ENCODE assay signal across 8 mouse cellular contexts in the genomic region with DNA sequence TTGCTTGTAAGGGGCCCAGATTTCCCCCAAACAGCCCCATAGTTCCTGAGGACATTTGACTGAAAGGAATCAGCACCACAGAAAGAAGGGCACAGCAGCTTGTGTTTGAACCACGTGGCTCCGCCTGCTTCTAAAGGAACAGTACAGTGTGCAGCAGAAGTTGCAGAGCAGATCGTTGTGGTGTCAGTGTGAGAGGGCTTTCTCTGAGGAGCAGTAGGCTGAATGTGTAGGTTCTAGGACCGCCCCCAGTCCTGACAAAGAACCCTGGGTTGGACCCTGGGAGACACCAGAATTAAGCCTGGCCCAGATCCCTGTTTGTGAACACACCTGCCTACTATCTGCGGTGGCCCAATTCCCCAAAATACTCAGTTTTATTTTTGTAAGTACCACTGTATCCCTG. TPM values are rescaled to one million over a fixed set of nuclear protein-coding genes. Genes with fewer than 3 reads are reported as not detected.
DNase-seq lines count a peak whose midpoint lies in the region; ATAC-seq and TF ChIP-seq lines count a peak whose summit lies in the region.

No protein-coding gene starts in this region.

- peaks cover 19% of the 10 kb centered on the region for H3K36me3 ChIP-seq in kidney, embryonic 14.5 days (ENCODE audit: control insufficient read depth, insufficient read depth, low read length)
- H3K36me3 ChIP-seq in E14TG2a.4 (ENCODE audit: insufficient read depth, low read length), result peaks cover 44% of the 10 kb centered on the region
- peaks cover 17% of the 10 kb centered on the region for H3K36me3 ChIP-seq in limb, embryonic 15.5 days

- H3K4me2 ChIP-seq in kidney, embryonic 14.5 days (replicated peaks; ENCODE audit: low read depth, low read length), result peak overlapping the region; percentile 89
- H3K4me2 ChIP-seq in limb, embryonic 15.5 days, result peak overlapping the region; percentile 88; the same call in 1 of the 2 replicates

- H3K4me3 ChIP-seq in kidney, embryonic 14.5 days (ENCODE audit: low read length), result peak overlapping the region; percentile 47; the same call in 1 of the 2 replicates
- H3K4me3 ChIP-seq in E14TG2a.4 (replicated peaks; ENCODE audit: low read length), result peak overlapping the region; percentile 87
- peak overlapping the region; percentile 70; the same call in 1 of the 2 replicates for H3K4me3 ChIP-seq in limb, embryonic 15.5 days

- H3K27me3 ChIP-seq in kidney, embryonic 14.5 days (ENCODE audit: control insufficient read depth, insufficient read depth, low read length), result no peaks in the 10 kb centered on the region
- H3K27me3 ChIP-seq in E14TG2a.4 (ENCODE audit: insufficient read depth, low read length), result no peaks in the 10 kb centered on the region
- no peaks in the 10 kb centered on the region for H3K27me3 ChIP-seq in limb, embryonic 15.5 days

- DNase-seq in kidney, postnatal 36 days, result no peak
- peak; percentile 54 for DNase-seq in R1 (ENCODE audit: low read depth, low spot score)
- DNase-seq in urinary bladder, postnatal 10 days (ENCODE audit: low spot score), result no peak
- no peak for DNase-seq in adrenal gland, postnatal 14 days

- TF ChIP-seq CTCF in E14TG2a.4 (conservative IDR thresholded peaks at IDR 0.05; ENCODE audit: low read length), result no peak

- H3K27ac ChIP-seq in kidney, embryonic 14.5 days (ENCODE audit: low read depth, low read length), result no peak overlapping the region
- H3K27ac ChIP-seq in limb, embryonic 15.5 days, result 0 out of 2 replicates have a peak overlapping the region, but pooled peaks have one; percentile 88

- ATAC-seq in kidney, embryonic 14.5 days (ENCODE audit: low FRiP score, low TSS enrichment), result no peak
- ATAC-seq in limb, embryonic 15.5 days (ENCODE audit: insufficient number of reproducible peaks, low FRiP score, low TSS enrichment, low read depth), result no peak
- no peak for ATAC-seq in megakaryocyte-erythroid progenitor cell, adult 5-6 weeks (replicated peaks; ENCODE audit: low FRiP score, low TSS enrichment, poor library complexity, severe bottlenecking)

- peaks cover 16% of the 10 kb centered on the region for H3K4me1 ChIP-seq in kidney, embryonic 14.5 days (ENCODE audit: control insufficient read depth, insufficient read depth, low read length)
- peaks cover 82% of the 10 kb centered on the region for H3K4me1 ChIP-seq in E14TG2a.4 (replicated peaks; ENCODE audit: low read depth, low read length)
- peaks cover 36% of the 10 kb centered on the region for H3K4me1 ChIP-seq in limb, embryonic 15.5 days

- 67% methylated on average over 5 of the region's 5 CpGs for WGBS in kidney, embryonic 14.5 days
- 58% methylated on average over 5 of the region's 5 CpGs for WGBS in limb, embryonic 15.5 days

- H3K9me3 ChIP-seq in kidney, embryonic 14.5 days (ENCODE audit: control insufficient read depth, low read length), result no peaks in the 10 kb centered on the region
- no peaks in the 10 kb centered on the region for H3K9me3 ChIP-seq in E14TG2a.4 (ENCODE audit: low read length)
- no peaks in the 10 kb centered on the region for H3K9me3 ChIP-seq in limb, embryonic 15.5 days

- peak overlapping the region; percentile 69; the same call in 1 of the 2 replicates for H3K9ac ChIP-seq in kidney, embryonic 14.5 days (ENCODE audit: low read depth, low read length)
- H3K9ac ChIP-seq in limb, embryonic 15.5 days, result no peak overlapping the region

RNA-seq across cellular contexts. Expression of a gene that starts 1.6 kb away (rescaled TPM):
- polyA plus RNA-seq in kidney, embryonic 14.5 days (2014; fragmentation: Nextera tagmentation; extraction: Ambion mirVana), result 12.9 and 19.7 TPM in 2 replicates
- 23.6 and 26.5 TPM in 2 replicates for polyA plus RNA-seq in limb, embryonic 15.5 days (2015; fragmentation: Nextera tagmentation; extraction: Ambion mirVana)
- 28.1 and 28.3 TPM in 2 replicates for total RNA-seq in adrenal gland, postnatal 14 days (2021)
- 23.4 and 29.5 TPM in 2 replicates for total RNA-seq in megakaryocyte-erythroid progenitor cell, adult 5-6 weeks (2014; fragmentation: Nextera tagmentation)
- total RNA-seq in megakaryocyte-erythroid progenitor cell, adult 5-6 weeks (2017), result 21.0 and 22.9 TPM in 2 replicates

RNA-seq across cellular contexts. Expression of a gene that starts 5.2 kb away (rescaled TPM):
- polyA plus RNA-seq in kidney, embryonic 14.5 days (2014; fragmentation: Nextera tagmentation; extraction: Ambion mirVana), result 32.6 and 34.7 TPM in 2 replicates
- 18.6 and 21.7 TPM in 2 replicates for polyA plus RNA-seq in limb, embryonic 15.5 days (2015; fragmentation: Nextera tagmentation; extraction: Ambion mirVana)
- total RNA-seq in adrenal gland, postnatal 14 days (2021), result 37.7 and 46.2 TPM in 2 replicates
- 83.0 and 94.4 TPM in 2 replicates for total RNA-seq in megakaryocyte-erythroid progenitor cell, adult 5-6 weeks (2014; fragmentation: Nextera tagmentation)
- total RNA-seq in megakaryocyte-erythroid progenitor cell, adult 5-6 weeks (2017), result 10.6 and 19.5 TPM in 2 replicates

RNA-seq across cellular contexts. Expression of a gene that starts 14.1 kb away (rescaled TPM):
- not detected in 2 replicates for polyA plus RNA-seq in kidney, embryonic 14.5 days (2014; fragmentation: Nextera tagmentation; extraction: Ambion mirVana)
- polyA plus RNA-seq in limb, embryonic 15.5 days (2015; fragmentation: Nextera tagmentation; extraction: Ambion mirVana), result not detected in 2 replicates
- total RNA-seq in adrenal gland, postnatal 14 days (2021), result 0.38 and 0.44 TPM in 2 replicates
- total RNA-seq in megakaryocyte-erythroid progenitor cell, adult 5-6 weeks (2014; fragmentation: Nextera tagmentation), result 1.0 TPM in 1 of 2 replicates, not detected in the other
- total RNA-seq in megakaryocyte-erythroid progenitor cell, adult 5-6 weeks (2017), result 0.85 TPM in 1 of 2 replicates, not detected in the other

RNA-seq across cellular contexts. Expression of a gene that starts 26.9 kb away (rescaled TPM):
- polyA plus RNA-seq in kidney, embryonic 14.5 days (2014; fragmentation: Nextera tagmentation; extraction: Ambion mirVana), result 6.2 and 10.0 TPM in 2 replicates
- polyA plus RNA-seq in limb, embryonic 15.5 days (2015; fragmentation: Nextera tagmentation; extraction: Ambion mirVana), result 4.3 and 4.4 TPM in 2 replicates
- 12.8 and 14.5 TPM in 2 replicates for total RNA-seq in adrenal gland, postnatal 14 days (2021)
- 11.6 and 14.2 TPM in 2 replicates for total RNA-seq in megakaryocyte-erythroid progenitor cell, adult 5-6 weeks (2014; fragmentation: Nextera tagmentation)
- 12.2 and 12.5 TPM in 2 replicates for total RNA-seq in megakaryocyte-erythroid progenitor cell, adult 5-6 weeks (2017)

RNA-seq across cellular contexts. Expression of a gene that starts 29.1 kb away (rescaled TPM):
- 18.0 and 18.7 TPM in 2 replicates for polyA plus RNA-seq in kidney, embryonic 14.5 days (2014; fragmentation: Nextera tagmentation; extraction: Ambion mirVana)
- 18.7 and 23.8 TPM in 2 replicates for polyA plus RNA-seq in limb, embryonic 15.5 days (2015; fragmentation: Nextera tagmentation; extraction: Ambion mirVana)
- 38.0 and 69.3 TPM in 2 replicates for total RNA-seq in adrenal gland, postnatal 14 days (2021)
- total RNA-seq in megakaryocyte-erythroid progenitor cell, adult 5-6 weeks (2014; fragmentation: Nextera tagmentation), result 38.9 and 56.1 TPM in 2 replicates
- total RNA-seq in megakaryocyte-erythroid progenitor cell, adult 5-6 weeks (2017), result 16.8 and 60.3 TPM in 2 replicates
